Mouse (Mus musculus): ENCODE measurements around the gene Tmem59l. TPM values are rescaled to one million over a fixed set of nuclear protein-coding genes. Genes with fewer than 3 reads are reported as not detected.
A peak's percentile ranks its signal among the peaks of the same experiment; 100 is the strongest.

Tmem59l gene
- polyA plus RNA-seq, 1 experiment from 2014 or later, result 10.2 TPM

GRCm38 (mm10) chr8:70469938-70470337, 17.2 kb downstream of the Tmem59l start:
- 76% methylated on average over 2 of the region's 2 CpGs for WGBS
- no peak for ATAC-seq (ENCODE audit: low read depth)
- no peaks in the 10 kb centered on the region for H3K27me3 ChIP-seq (replicated peaks; ENCODE audit: control insufficient read depth, insufficient read depth, low read length)
- no peaks in the 10 kb centered on the region for H3K9me3 ChIP-seq (ENCODE audit: control insufficient read depth, low read length)
- no peak overlapping the region for H3K9ac ChIP-seq (ENCODE audit: low read depth, low read length)
- no peaks in the 10 kb centered on the region for H3K4me1 ChIP-seq (ENCODE audit: control insufficient read depth, insufficient read depth, low read length)
- DNase-seq (ENCODE audit: low spot score), result no peak
- H3K36me3 ChIP-seq (ENCODE audit: control insufficient read depth, insufficient read depth, low read length), result 0 out of 2 replicates have a peak, but pooled peaks cover 10% of the 10 kb centered on the region
- H3K4me3 ChIP-seq (ENCODE audit: low read depth, low read length), result no peak overlapping the region
- H3K4me2 ChIP-seq (ENCODE audit: low read depth, low read length), result no peak overlapping the region
- no peak overlapping the region for H3K27ac ChIP-seq (replicated peaks; ENCODE audit: low read depth, low read length)

GRCm38 (mm10) chr8:70469295-70469916, 17.8 kb downstream of the Tmem59l start:
- no peak for ATAC-seq (ENCODE audit: low read depth)
- WGBS, result 54% methylated on average over 10 of the region's 10 CpGs
- H3K4me2 ChIP-seq (ENCODE audit: low read depth, low read length), result no peak overlapping the region
- no peak overlapping the region for H3K9ac ChIP-seq (ENCODE audit: low read depth, low read length)
- H3K27ac ChIP-seq (replicated peaks; ENCODE audit: low read depth, low read length), result no peak overlapping the region
- H3K9me3 ChIP-seq (ENCODE audit: control insufficient read depth, low read length), result no peaks in the 10 kb centered on the region
- no peaks in the 10 kb centered on the region for H3K27me3 ChIP-seq (replicated peaks; ENCODE audit: control insufficient read depth, insufficient read depth, low read length)
- H3K4me1 ChIP-seq (ENCODE audit: control insufficient read depth, insufficient read depth, low read length), result no peaks in the 10 kb centered on the region
- H3K36me3 ChIP-seq (ENCODE audit: control insufficient read depth, insufficient read depth, low read length), result 0 out of 2 replicates have a peak, but pooled peaks cover 10% of the 10 kb centered on the region
- no peak overlapping the region for H3K4me3 ChIP-seq (ENCODE audit: low read depth, low read length)
- DNase-seq (ENCODE audit: low spot score), result no peak

- 93% methylated on average over 4 of the region's 4 CpGs for WGBS
- ATAC-seq (ENCODE audit: low read depth) (no peak), DNase-seq (ENCODE audit: low spot score) (no peak)
- 0 out of 2 replicates have a peak, but pooled peaks cover 10% of the 10 kb centered on the region for H3K36me3 ChIP-seq (ENCODE audit: control insufficient read depth, insufficient read depth, low read length)
- H3K9me3 ChIP-seq (ENCODE audit: control insufficient read depth, low read length), result no peaks in the 10 kb centered on the region
- no peak overlapping the region for H3K9ac ChIP-seq (ENCODE audit: low read depth, low read length)
- no peaks in the 10 kb centered on the region for H3K4me1 ChIP-seq (ENCODE audit: control insufficient read depth, insufficient read depth, low read length)
- no peak overlapping the region for H3K27ac ChIP-seq (replicated peaks; ENCODE audit: low read depth, low read length)
- no peak overlapping the region for H3K4me3 ChIP-seq (ENCODE audit: low read depth, low read length)
- no peak overlapping the region for H3K4me2 ChIP-seq (ENCODE audit: low read depth, low read length)
- no peaks in the 10 kb centered on the region for H3K27me3 ChIP-seq (replicated peaks; ENCODE audit: control insufficient read depth, insufficient read depth, low read length)
These were observed 18.4 kb downstream of the Tmem59l start for GRCm38 (mm10) chr8:70468733-70469132.

- WGBS, result 56% methylated on average over 1 of the region's 1 CpGs
- DNase-seq (ENCODE audit: low spot score) (no peak), ATAC-seq (ENCODE audit: low read depth) (no peak)
- Histone ChIP-seq H3K4me3 (ENCODE audit: low read depth, low read length) (no peak overlapping the region), H3K36me3 (ENCODE audit: control insufficient read depth, insufficient read depth, low read length) (0 out of 2 replicates have a peak, but pooled peaks cover 10% of the 10 kb centered on the region), H3K27me3 (replicated peaks; ENCODE audit: control insufficient read depth, insufficient read depth, low read length) (no peaks in the 10 kb centered on the region), H3K27ac (replicated peaks; ENCODE audit: low read depth, low read length) (no peak overlapping the region), H3K4me2 (ENCODE audit: low read depth, low read length) (no peak overlapping the region), H3K9ac (ENCODE audit: low read depth, low read length) (no peak overlapping the region), H3K9me3 (ENCODE audit: control insufficient read depth, low read length) (no peaks in the 10 kb centered on the region), H3K4me1 (ENCODE audit: control insufficient read depth, insufficient read depth, low read length) (no peaks in the 10 kb centered on the region)
These were observed 19.3 kb downstream of the Tmem59l start for GRCm38 (mm10) chr8:70467907-70468306.

- 62% methylated on average over 5 of the region's 5 CpGs for WGBS
- Histone ChIP-seq H3K4me3 (ENCODE audit: low read depth, low read length) (no peak overlapping the region), H3K9me3 (ENCODE audit: control insufficient read depth, low read length) (no peaks in the 10 kb centered on the region), H3K9ac (ENCODE audit: low read depth, low read length) (peak overlapping the region; percentile 20; the same call in 1 of the 2 replicates), H3K27ac (replicated peaks; ENCODE audit: low read depth, low read length) (no peak overlapping the region), H3K4me1 (ENCODE audit: control insufficient read depth, insufficient read depth, low read length) (no peaks in the 10 kb centered on the region), H3K36me3 (ENCODE audit: control insufficient read depth, insufficient read depth, low read length) (0 out of 2 replicates have a peak, but pooled peaks cover 6% of the 10 kb centered on the region), H3K27me3 (replicated peaks; ENCODE audit: control insufficient read depth, insufficient read depth, low read length) (no peaks in the 10 kb centered on the region), H3K4me2 (ENCODE audit: low read depth, low read length) (no peak overlapping the region)
- DNase-seq (ENCODE audit: low spot score) (no peak), ATAC-seq (ENCODE audit: low read depth) (peak; percentile 51)
These were observed 19.9 kb downstream of the Tmem59l start for GRCm38 (mm10) chr8:70467229-70467725.

- no peaks in the 10 kb centered on the region for H3K27me3 ChIP-seq (replicated peaks; ENCODE audit: control insufficient read depth, insufficient read depth, low read length)
- H3K9me3 ChIP-seq (ENCODE audit: control insufficient read depth, low read length), result no peaks in the 10 kb centered on the region
- WGBS, result 51% methylated on average over 11 of the region's 11 CpGs
- no peak overlapping the region for H3K27ac ChIP-seq (replicated peaks; ENCODE audit: low read depth, low read length)
- no peak overlapping the region for H3K4me2 ChIP-seq (ENCODE audit: low read depth, low read length)
- ATAC-seq (ENCODE audit: low read depth) (no peak), DNase-seq (ENCODE audit: low spot score) (no peak)
- H3K9ac ChIP-seq (ENCODE audit: low read depth, low read length), result peak overlapping the region; percentile 20; the same call in 1 of the 2 replicates
- H3K4me1 ChIP-seq (ENCODE audit: control insufficient read depth, insufficient read depth, low read length), result no peaks in the 10 kb centered on the region
- no peak overlapping the region for H3K4me3 ChIP-seq (ENCODE audit: low read depth, low read length)
- 0 out of 2 replicates have a peak, but pooled peaks cover 6% of the 10 kb centered on the region for H3K36me3 ChIP-seq (ENCODE audit: control insufficient read depth, insufficient read depth, low read length)
These were observed 20.4 kb downstream of the Tmem59l start for GRCm38 (mm10) chr8:70466771-70467170.

- Histone ChIP-seq H3K27me3 (replicated peaks; ENCODE audit: control insufficient read depth, insufficient read depth, low read length) (no peaks in the 10 kb centered on the region), H3K4me2 (ENCODE audit: low read depth, low read length) (no peak overlapping the region), H3K36me3 (ENCODE audit: control insufficient read depth, insufficient read depth, low read length) (0 out of 2 replicates have a peak, but pooled peaks cover 6% of the 10 kb centered on the region), H3K9ac (ENCODE audit: low read depth, low read length) (no peak overlapping the region), H3K27ac (replicated peaks; ENCODE audit: low read depth, low read length) (no peak overlapping the region), H3K4me1 (ENCODE audit: control insufficient read depth, insufficient read depth, low read length) (no peaks in the 10 kb centered on the region), H3K9me3 (ENCODE audit: control insufficient read depth, low read length) (no peaks in the 10 kb centered on the region), H3K4me3 (ENCODE audit: low read depth, low read length) (no peak overlapping the region)
- WGBS, result 85% methylated on average over 4 of the region's 4 CpGs
- DNase-seq (ENCODE audit: low spot score), result no peak
- no peak for ATAC-seq (ENCODE audit: low read depth)
These were observed 20.9 kb downstream of the Tmem59l start for GRCm38 (mm10) chr8:70466305-70466704.

GRCm38 (mm10) chr8:70465701-70466100, 21.5 kb downstream of the Tmem59l start:
- Histone ChIP-seq H3K9ac (ENCODE audit: low read depth, low read length) (no peak overlapping the region), H3K36me3 (ENCODE audit: control insufficient read depth, insufficient read depth, low read length) (0 out of 2 replicates have a peak, but pooled peaks cover 6% of the 10 kb centered on the region), H3K27ac (replicated peaks; ENCODE audit: low read depth, low read length) (no peak overlapping the region), H3K4me2 (ENCODE audit: low read depth, low read length) (no peak overlapping the region), H3K27me3 (replicated peaks; ENCODE audit: control insufficient read depth, insufficient read depth, low read length) (no peaks in the 10 kb centered on the region), H3K4me1 (ENCODE audit: control insufficient read depth, insufficient read depth, low read length) (no peaks in the 10 kb centered on the region), H3K4me3 (ENCODE audit: low read depth, low read length) (no peak overlapping the region), H3K9me3 (ENCODE audit: control insufficient read depth, low read length) (no peaks in the 10 kb centered on the region)
- DNase-seq (ENCODE audit: low spot score), result no peak
- ATAC-seq (ENCODE audit: low read depth), result no peak
- 96% methylated on average over 4 of the region's 4 CpGs for WGBS

- H3K27me3 ChIP-seq (replicated peaks; ENCODE audit: control insufficient read depth, insufficient read depth, low read length), result no peaks in the 10 kb centered on the region
- no peak overlapping the region for H3K4me2 ChIP-seq (ENCODE audit: low read depth, low read length)
- DNase-seq (ENCODE audit: low spot score), result no peak
- WGBS, result 91% methylated on average over 6 of the region's 6 CpGs
- no peak overlapping the region for H3K27ac ChIP-seq (replicated peaks; ENCODE audit: low read depth, low read length)
- no peak overlapping the region for H3K4me3 ChIP-seq (ENCODE audit: low read depth, low read length)
- no peak overlapping the region for H3K9ac ChIP-seq (ENCODE audit: low read depth, low read length)
- H3K4me1 ChIP-seq (ENCODE audit: control insufficient read depth, insufficient read depth, low read length), result no peaks in the 10 kb centered on the region
- H3K9me3 ChIP-seq (ENCODE audit: control insufficient read depth, low read length), result no peaks in the 10 kb centered on the region
- H3K36me3 ChIP-seq (ENCODE audit: control insufficient read depth, insufficient read depth, low read length), result peaks cover 5% of the 10 kb centered on the region
- no peak for ATAC-seq (ENCODE audit: low read depth)
These were observed 23.0 kb downstream of the Tmem59l start for GRCm38 (mm10) chr8:70464162-70464561.
